Comparison of ENCODE assay signal across 8 mouse cellular contexts in genomic region chr6:72108941-72109892, GRCm38 (mm10). TPM values are rescaled to one million over a fixed set of nuclear protein-coding genes. Genes with fewer than 3 reads are reported as not detected.
DNase-seq lines count a peak whose midpoint lies in the region; ATAC-seq and TF ChIP-seq lines count a peak whose summit lies in the region.

No protein-coding gene starts in this region.

- 0 out of 2 replicates have a peak overlapping the region, but pooled peaks have one; percentile 3 for H3K9ac ChIP-seq in hindbrain, postnatal 0 days (replicated peaks; ENCODE audit: low read length)
- H3K9ac ChIP-seq in neural tube, embryonic 14.5 days (replicated peaks; ENCODE audit: low read depth, low read length) = no peak overlapping the region

- no peaks in the 10 kb centered on the region for H3K27me3 ChIP-seq in hindbrain, postnatal 0 days (ENCODE audit: insufficient read depth, low read length)
- H3K27me3 ChIP-seq in neural tube, embryonic 14.5 days (ENCODE audit: control insufficient read depth, insufficient read depth, low read length) = no peaks in the 10 kb centered on the region

- ATAC-seq in hindbrain, postnatal 0 days = peak; percentile 82
- peak; percentile 49; the same call in 1 of the 2 replicates for ATAC-seq in neural tube, embryonic 14.5 days (ENCODE audit: low read depth)

- H3K4me2 ChIP-seq in hindbrain, postnatal 0 days (ENCODE audit: low read depth, low read length) = peak overlapping the region; percentile 27
- H3K4me2 ChIP-seq in neural tube, embryonic 14.5 days (ENCODE audit: low read depth, low read length) = no peak overlapping the region

- H3K27ac ChIP-seq in hindbrain, postnatal 0 days = peak overlapping the region; percentile 41; the same call in 1 of the 2 replicates
- H3K27ac ChIP-seq in neural tube, embryonic 14.5 days (ENCODE audit: low read depth, low read length) = no peak overlapping the region

- H3K9me3 ChIP-seq in hindbrain, postnatal 0 days (ENCODE audit: low read length) = no peaks in the 10 kb centered on the region
- no peaks in the 10 kb centered on the region for H3K9me3 ChIP-seq in neural tube, embryonic 14.5 days (ENCODE audit: control insufficient read depth, low read length)

- H3K4me3 ChIP-seq in hindbrain, postnatal 0 days (ENCODE audit: low read length) = no peak overlapping the region
- H3K4me3 ChIP-seq in neural tube, embryonic 14.5 days (ENCODE audit: low read depth, low read length) = no peak overlapping the region

- H3K36me3 ChIP-seq in hindbrain, postnatal 0 days (ENCODE audit: insufficient read depth, low read length) = no peaks in the 10 kb centered on the region
- no peaks in the 10 kb centered on the region for H3K36me3 ChIP-seq in neural tube, embryonic 14.5 days (ENCODE audit: control insufficient read depth, insufficient read depth, low read length)

- 48% methylated on average over 14 of the region's 14 CpGs for WGBS in hindbrain, postnatal 0 days
- 62% methylated on average over 14 of the region's 14 CpGs for WGBS in neural tube, embryonic 14.5 days

- intact Hi-C loops in left cerebral cortex, postnatal 4 days (cut with DNase I) = no loop called here
- intact Hi-C loops in left cerebral cortex, postnatal 10 days (cut with DNase I) = no loop called here

- peak; percentile 29 for DNase-seq in left cerebral cortex, postnatal 4 days
- no peak for DNase-seq in left cerebral cortex, postnatal 10 days (ENCODE audit: extremely low spot score in 1 of 2, low spot score in 2 of 2)
- peak; percentile 89 for DNase-seq in c-Kit-positive CD71-positive TER-119-negative erythroid progenitor cells, embryonic 14.5 days (ENCODE audit: low read depth)
- peak; percentile 63 for DNase-seq in hindbrain, postnatal 0 days (ENCODE audit: low spot score)
- no peak for DNase-seq in cerebellum, postnatal 25 days
- no peak for DNase-seq in cerebellum, adult 8-10 months
- DNase-seq in natural killer cell, adult 2 months (ENCODE audit: low spot score in 2 of 2) = no peak

- no peak for TF ChIP-seq CTCF in hindbrain, postnatal 0 days (IDR thresholded peaks at IDR 0.05; ENCODE audit: low read depth)

- H3K4me1 ChIP-seq in hindbrain, postnatal 0 days (ENCODE audit: insufficient read depth, low read length) = peaks cover 7% of the 10 kb centered on the region; the same call in 1 of the 2 replicates
- H3K4me1 ChIP-seq in neural tube, embryonic 14.5 days (ENCODE audit: control insufficient read depth, insufficient read depth, low read length) = peaks cover 4% of the 10 kb centered on the region; the same call in 1 of the 2 replicates

RNA-seq across cellular contexts. Expression of gene St3gal5, which starts 11.8 kb away (rescaled TPM):
- total RNA-seq in left cerebral cortex, postnatal 4 days (2021) = 10 to 100 TPM; 55.3 to 63.6 TPM
- 100 to 1,000 TPM in 1 of 2 experiments, 10 to 100 TPM in 1; 98.2 to 100 TPM for total RNA-seq in left cerebral cortex, postnatal 10 days (2021)
- total RNA-seq in hindbrain, postnatal 0 days (2014; rRNA removed) = 23.5 and 28.8 TPM in 2 replicates
- polyA plus RNA-seq in hindbrain, postnatal 0 days (2015; fragmentation: Nextera tagmentation; extraction: Ambion mirVana) = 59.1 and 59.8 TPM in 2 replicates
- 77.9 and 78.5 TPM in 2 replicates for polyA plus RNA-seq in neural tube, embryonic 14.5 days (2014; fragmentation: Nextera tagmentation; extraction: Ambion mirVana)

Comparison
In these comparisons a context has a peak if more than half of its experiments do, and no peak if none do; other contexts are left out.
1. DNase-seq: peak in left cerebral cortex, postnatal 4 days (single experiment), c-Kit-positive CD71-positive TER-119-negative erythroid progenitor cells, embryonic 14.5 days (single experiment) and hindbrain, postnatal 0 days (single experiment); none in left cerebral cortex, postnatal 10 days (0 of 2), cerebellum, postnatal 25 days (0 of 2), cerebellum, adult 8-10 months (single experiment) and natural killer cell, adult 2 months (0 of 2).